ENCODE assay signal across 8 mouse cellular contexts in the genomic region with DNA sequence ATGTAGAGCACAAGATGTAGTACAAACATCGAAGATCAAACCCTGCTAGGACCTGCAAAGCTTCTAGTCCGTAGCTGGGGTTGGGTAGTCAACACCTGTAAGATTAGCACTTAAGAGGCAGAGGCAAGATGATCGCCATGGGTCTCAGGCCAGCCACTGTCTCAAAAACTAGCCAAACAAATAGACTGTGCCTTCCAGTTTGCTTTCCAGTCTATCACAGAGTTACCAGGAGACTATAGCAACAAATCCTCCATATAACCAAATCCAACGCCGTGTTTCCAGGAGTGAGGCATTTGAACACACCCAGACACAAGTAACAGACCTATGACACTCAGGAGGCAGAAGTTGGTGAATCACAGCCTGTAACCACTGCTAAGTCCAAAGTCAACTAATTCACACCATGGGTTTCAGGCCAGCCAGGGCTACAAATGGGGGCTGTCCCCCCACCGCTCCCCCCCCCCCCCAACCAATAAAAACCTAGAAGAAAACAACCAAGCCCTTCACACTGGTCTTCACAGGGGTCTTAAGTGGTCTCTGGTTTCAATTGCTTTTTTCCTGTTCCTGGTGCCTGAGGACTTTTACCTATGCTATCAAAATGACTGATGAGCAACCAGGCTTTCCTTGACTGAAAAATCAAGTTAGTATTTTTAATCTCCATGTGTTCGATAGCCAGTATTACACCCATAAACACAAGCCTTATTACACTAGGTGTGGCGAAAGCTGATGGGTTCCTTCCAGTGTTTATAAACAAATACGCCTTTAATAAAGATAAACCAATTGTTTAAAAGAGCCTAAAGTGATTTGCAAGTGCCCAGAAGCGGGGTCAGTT. TPM values are rescaled to one million over a fixed set of nuclear protein-coding genes. Genes with fewer than 3 reads are reported as not detected.
DNase-seq lines count a peak whose midpoint lies in the region; ATAC-seq and TF ChIP-seq lines count a peak whose summit lies in the region.

No protein-coding gene starts in this region.

- TF ChIP-seq CTCF in thymus, adult 2 months (IDR thresholded peaks at IDR 0.05; ENCODE audit: borderline replicate concordance, control insufficient read depth, extremely low read depth, insufficient read depth, low read length, poor library complexity): no peak
- TF ChIP-seq CTCF in olfactory bulb, adult 2 months (IDR thresholded peaks at IDR 0.05; ENCODE audit: insufficient read depth, low read depth, low read length): no peak

- H3K9me3 ChIP-seq in limb, embryonic 11.5 days (ENCODE audit: control insufficient read depth, low read length): no peaks in the 10 kb centered on the region

- DNase-seq in cerebellum, postnatal 10 days: no peak
- DNase-seq in thymus, adult 2 months: no peak
- DNase-seq in thymus, postnatal 10 days (ENCODE audit: low spot score in 2 of 2): no peak
- DNase-seq in limb, embryonic 11.5 days (ENCODE audit: low spot score): no peak
- no peak for DNase-seq in cerebellum, adult 18-20 months
- no peak for DNase-seq in urinary bladder, adult 18-20 months (ENCODE audit: low spot score in 2 of 2)

- no peak for TF ChIP-seq POLR2A in thymus, adult 2 months (IDR thresholded peaks at IDR 0.05; ENCODE audit: control insufficient read depth, extremely low read depth, insufficient read depth, low read length, poor library complexity)
- TF ChIP-seq POLR2A in olfactory bulb, adult 2 months (IDR thresholded peaks at IDR 0.05; ENCODE audit: insufficient read depth, low read depth, low read length): no peak

- H3K4me3 ChIP-seq in thymus, adult 2 months (ENCODE audit: control insufficient read depth, insufficient read depth, low read length): peak overlapping the region; percentile 35
- H3K4me3 ChIP-seq in limb, embryonic 11.5 days (ENCODE audit: low read depth, low read length): peak overlapping the region; percentile 54
- peak overlapping the region; percentile 39 for H3K4me3 ChIP-seq in olfactory bulb, adult 2 months (ENCODE audit: insufficient read depth, low read depth, low read length)

- ATAC-seq in cerebellum, adult (ENCODE audit: insufficient number of reproducible peaks, low FRiP score, low TSS enrichment): peak; percentile 33
- ATAC-seq in limb, embryonic 11.5 days (ENCODE audit: insufficient number of reproducible peaks, low FRiP score, low TSS enrichment, low read depth): peak; percentile 19

- H3K27me3 ChIP-seq in thymus, adult 2 months (ENCODE audit: control insufficient read depth, insufficient read depth, low read length): no peaks in the 10 kb centered on the region
- no peaks in the 10 kb centered on the region for H3K27me3 ChIP-seq in limb, embryonic 11.5 days (ENCODE audit: control insufficient read depth, insufficient read depth, low read length)

- WGBS in thymus, adult 2 months: 58% methylated on average over 10 of the region's 10 CpGs
- WGBS in limb, embryonic 11.5 days: 46% methylated on average over 10 of the region's 10 CpGs
- WGBS in olfactory bulb, adult 2 months: 40% methylated on average over 10 of the region's 10 CpGs

- H3K4me2 ChIP-seq in limb, embryonic 11.5 days (ENCODE audit: low read depth, severe bottlenecking): peak overlapping the region; percentile 39

- H3K36me3 ChIP-seq in thymus, adult 2 months (ENCODE audit: control insufficient read depth, insufficient read depth, low read length): peaks cover 6% of the 10 kb centered on the region; the same call in 1 of the 2 replicates
- H3K36me3 ChIP-seq in limb, embryonic 11.5 days (ENCODE audit: control insufficient read depth, insufficient read depth, low read length): no peaks in the 10 kb centered on the region

- no peak overlapping the region for H3K27ac ChIP-seq in thymus, adult 2 months (ENCODE audit: control insufficient read depth, insufficient read depth, low read length)
- H3K27ac ChIP-seq in limb, embryonic 11.5 days (replicated peaks; ENCODE audit: low read depth, low read length): no peak overlapping the region
- H3K27ac ChIP-seq in olfactory bulb, adult 2 months (ENCODE audit: insufficient read depth, low read depth, low read length): no peak overlapping the region

- peaks cover 4% of the 10 kb centered on the region for H3K4me1 ChIP-seq in thymus, adult 2 months (replicated peaks; ENCODE audit: control insufficient read depth, insufficient read depth, low read length)
- no peaks in the 10 kb centered on the region for H3K4me1 ChIP-seq in limb, embryonic 11.5 days (ENCODE audit: control insufficient read depth, insufficient read depth, low read length)
- H3K4me1 ChIP-seq in olfactory bulb, adult 2 months (ENCODE audit: control insufficient read depth, insufficient read depth, low read length): peaks cover 3% of the 10 kb centered on the region; the same call in 1 of the 2 replicates

- H3K9ac ChIP-seq in limb, embryonic 11.5 days (ENCODE audit: low read length): peak overlapping the region; percentile 60

RNA-seq across cellular contexts. Expression of a gene that starts 0.8 kb away (rescaled TPM):
- 1.2 and 1.8 TPM in 2 replicates for polyA plus RNA-seq in thymus, adult 2 months (2012; rRNA removed)
- 7.9 and 8.1 TPM in 2 replicates for polyA plus RNA-seq in limb, embryonic 11.5 days (2014; fragmentation: Nextera tagmentation; extraction: Ambion mirVana)
- not detected in 2 replicates for polyA plus RNA-seq in olfactory bulb, adult 2 months (2012; ENCODE audit: insufficient read depth, insufficient read length, low replicate concordance, missing spikeins)

RNA-seq across cellular contexts. Expression of a gene that starts 20.2 kb away (rescaled TPM):
- 11.7 and 13.6 TPM in 2 replicates for polyA plus RNA-seq in thymus, adult 2 months (2012; rRNA removed)
- 55.0 and 58.3 TPM in 2 replicates for polyA plus RNA-seq in limb, embryonic 11.5 days (2014; fragmentation: Nextera tagmentation; extraction: Ambion mirVana)
- polyA plus RNA-seq in olfactory bulb, adult 2 months (2012; ENCODE audit: insufficient read depth, insufficient read length, low replicate concordance, missing spikeins): not detected in 2 replicates

RNA-seq across cellular contexts. Expression of a gene that starts 27.1 kb away (rescaled TPM):
- polyA plus RNA-seq in thymus, adult 2 months (2012; rRNA removed): 14.6 and 16.9 TPM in 2 replicates
- 41.4 and 45.4 TPM in 2 replicates for polyA plus RNA-seq in limb, embryonic 11.5 days (2014; fragmentation: Nextera tagmentation; extraction: Ambion mirVana)
- not detected in 2 replicates for polyA plus RNA-seq in olfactory bulb, adult 2 months (2012; ENCODE audit: insufficient read depth, insufficient read length, low replicate concordance, missing spikeins)

RNA-seq across cellular contexts. Expression of a gene that starts 40.6 kb away (rescaled TPM):
- polyA plus RNA-seq in thymus, adult 2 months (2012; rRNA removed): 0.06 and 0.11 TPM in 2 replicates
- not detected in 2 replicates for polyA plus RNA-seq in limb, embryonic 11.5 days (2014; fragmentation: Nextera tagmentation; extraction: Ambion mirVana)
- not detected in 2 replicates for polyA plus RNA-seq in olfactory bulb, adult 2 months (2012; ENCODE audit: insufficient read depth, insufficient read length, low replicate concordance, missing spikeins)
